In the genomic region with DNA sequence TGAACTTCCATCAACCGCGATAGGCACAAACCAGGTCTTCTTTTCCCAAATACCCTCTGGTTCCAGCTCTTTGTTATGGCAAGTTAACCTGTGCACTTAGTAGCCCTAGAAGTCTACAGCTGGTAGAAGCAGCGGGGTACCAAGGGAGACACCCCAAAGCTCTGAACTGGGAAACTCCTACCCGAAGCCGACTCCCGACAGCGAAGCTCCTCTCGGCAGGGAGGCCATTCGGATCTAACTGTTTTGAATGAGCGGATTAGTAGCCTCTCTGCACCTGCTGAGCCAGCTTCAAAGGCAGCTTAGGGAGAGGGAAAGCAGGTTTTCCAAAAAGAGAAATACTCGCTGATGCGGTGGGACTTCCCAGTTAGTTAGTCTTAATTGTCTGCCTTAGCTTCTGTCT, we compare ENCODE assay signal across 7 mouse cellular contexts.
DNase-seq lines count a peak whose midpoint lies in the region; ATAC-seq and TF ChIP-seq lines count a peak whose summit lies in the region.

No protein-coding gene starts in this region.

- ATAC-seq in limb, embryonic 12.5 days (ENCODE audit: insufficient number of reproducible peaks, insufficient read depth, low FRiP score, low TSS enrichment, low read depth) = no peak
- no peak for ATAC-seq in embryonic facial prominence, embryonic 12.5 days (ENCODE audit: insufficient number of reproducible peaks, insufficient read depth, low FRiP score, low TSS enrichment)
- no peak for ATAC-seq in hindbrain, postnatal 0 days
- ATAC-seq in stomach, embryonic 15.5 days (ENCODE audit: insufficient read depth, low FRiP score, low read depth) = no peak

- H3K9ac ChIP-seq in limb, embryonic 12.5 days (replicated peaks) = no peak overlapping the region
- H3K9ac ChIP-seq in embryonic facial prominence, embryonic 12.5 days = no peak overlapping the region
- no peak overlapping the region; the same call in 1 of the 2 replicates for H3K9ac ChIP-seq in hindbrain, postnatal 0 days (replicated peaks; ENCODE audit: low read length)
- H3K9ac ChIP-seq in stomach, embryonic 15.5 days = no peak overlapping the region

- H3K27me3 ChIP-seq in limb, embryonic 12.5 days = peaks cover 11% of the 10 kb centered on the region
- H3K27me3 ChIP-seq in limb, embryonic 10.5 days (ENCODE audit: low read depth, poor library complexity, severe bottlenecking) = peaks cover 15% of the 10 kb centered on the region
- H3K27me3 ChIP-seq in embryonic facial prominence, embryonic 12.5 days = peaks cover 7% of the 10 kb centered on the region; the same call in 1 of the 2 replicates
- no peaks in the 10 kb centered on the region for H3K27me3 ChIP-seq in hindbrain, postnatal 0 days (ENCODE audit: insufficient read depth, low read length)
- 0 out of 2 replicates have a peak, but pooled peaks cover 4% of the 10 kb centered on the region for H3K27me3 ChIP-seq in stomach, embryonic 15.5 days (replicated peaks)

- no peaks in the 10 kb centered on the region for H3K4me1 ChIP-seq in limb, embryonic 12.5 days (replicated peaks)
- H3K4me1 ChIP-seq in limb, embryonic 10.5 days = no peaks in the 10 kb centered on the region
- no peaks in the 10 kb centered on the region for H3K4me1 ChIP-seq in embryonic facial prominence, embryonic 12.5 days
- H3K4me1 ChIP-seq in hindbrain, postnatal 0 days (ENCODE audit: insufficient read depth, low read length) = no peaks in the 10 kb centered on the region; the same call in 1 of the 2 replicates
- no peaks in the 10 kb centered on the region for H3K4me1 ChIP-seq in stomach, embryonic 15.5 days

- WGBS in limb, embryonic 12.5 days = 6% methylated on average over 12 of the region's 12 CpGs
- WGBS in limb, embryonic 10.5 days = 11% methylated on average over 12 of the region's 12 CpGs
- 5% methylated on average over 12 of the region's 12 CpGs for WGBS in embryonic facial prominence, embryonic 12.5 days
- WGBS in hindbrain, postnatal 0 days = 3% methylated on average over 12 of the region's 12 CpGs
- 7% methylated on average over 12 of the region's 12 CpGs for WGBS in stomach, embryonic 15.5 days

- TF ChIP-seq CTCF in hindbrain, postnatal 0 days (IDR thresholded peaks at IDR 0.05; ENCODE audit: low read depth) = no peak

- H3K9me3 ChIP-seq in limb, embryonic 12.5 days = no peaks in the 10 kb centered on the region
- H3K9me3 ChIP-seq in limb, embryonic 10.5 days (replicated peaks) = no peaks in the 10 kb centered on the region
- no peaks in the 10 kb centered on the region for H3K9me3 ChIP-seq in embryonic facial prominence, embryonic 12.5 days
- H3K9me3 ChIP-seq in hindbrain, postnatal 0 days (ENCODE audit: low read length) = no peaks in the 10 kb centered on the region
- no peaks in the 10 kb centered on the region for H3K9me3 ChIP-seq in stomach, embryonic 15.5 days

- H3K27ac ChIP-seq in limb, embryonic 12.5 days = no peak overlapping the region
- no peak overlapping the region for H3K27ac ChIP-seq in limb, embryonic 10.5 days
- no peak overlapping the region for H3K27ac ChIP-seq in embryonic facial prominence, embryonic 12.5 days
- H3K27ac ChIP-seq in hindbrain, postnatal 0 days = no peak overlapping the region
- no peak overlapping the region for H3K27ac ChIP-seq in stomach, embryonic 15.5 days

- no peak overlapping the region for H3K4me3 ChIP-seq in limb, embryonic 12.5 days (replicated peaks)
- H3K4me3 ChIP-seq in limb, embryonic 10.5 days = no peak overlapping the region
- no peak overlapping the region for H3K4me3 ChIP-seq in embryonic facial prominence, embryonic 12.5 days
- H3K4me3 ChIP-seq in hindbrain, postnatal 0 days (ENCODE audit: low read length) = peak overlapping the region; percentile 20
- 0 out of 2 replicates have a peak overlapping the region, but pooled peaks have one; percentile 1 for H3K4me3 ChIP-seq in stomach, embryonic 15.5 days (replicated peaks)

- H3K4me2 ChIP-seq in limb, embryonic 12.5 days = peak overlapping the region; percentile 11; the same call in 1 of the 2 replicates
- H3K4me2 ChIP-seq in embryonic facial prominence, embryonic 12.5 days (replicated peaks) = peak overlapping the region; percentile 14; the same call in 1 of the 2 replicates
- peak overlapping the region; percentile 54 for H3K4me2 ChIP-seq in hindbrain, postnatal 0 days (ENCODE audit: low read depth, low read length)
- no peak overlapping the region; the same call in 1 of the 2 replicates for H3K4me2 ChIP-seq in stomach, embryonic 15.5 days

- H3K36me3 ChIP-seq in limb, embryonic 12.5 days = no peaks in the 10 kb centered on the region
- H3K36me3 ChIP-seq in limb, embryonic 10.5 days = no peaks in the 10 kb centered on the region
- H3K36me3 ChIP-seq in embryonic facial prominence, embryonic 12.5 days = no peaks in the 10 kb centered on the region
- no peaks in the 10 kb centered on the region for H3K36me3 ChIP-seq in hindbrain, postnatal 0 days (ENCODE audit: insufficient read depth, low read length)
- no peaks in the 10 kb centered on the region for H3K36me3 ChIP-seq in stomach, embryonic 15.5 days

- DNase-seq in limb, embryonic 10.5 days (ENCODE audit: low spot score) = no peak
- DNase-seq in hindbrain, postnatal 0 days (ENCODE audit: low spot score) = peak; percentile 38
- DNase-seq in thymus, postnatal 25 days = no peak
- DNase-seq in cerebellum, adult 9-10 months = no peak

Comparison
In these comparisons a context has a peak if more than half of its experiments do, and no peak if none do; other contexts are left out.
1. H3K4me3 ChIP-seq: peak in hindbrain, postnatal 0 days (single experiment) and stomach, embryonic 15.5 days (single experiment); none in limb, embryonic 12.5 days (single experiment), limb, embryonic 10.5 days (single experiment) and embryonic facial prominence, embryonic 12.5 days (single experiment).